Mouse (Mus musculus): ENCODE results near the gene Gpr108. TPM values are rescaled to one million over a fixed set of nuclear protein-coding genes. Genes with fewer than 3 reads are reported as not detected.

The Gpr108 gene
- polyA plus RNA-seq, 1 experiment, result 46.5 TPM

GRCm38 (mm10) chr17:57271301-57271700 lies 23.1 kb upstream of the Gpr108 start:
- TF ChIP-seq POLR2A (IDR thresholded peaks at IDR 0.05; ENCODE audit: low read depth, low read length) (no peak), CTCF (IDR thresholded peaks at IDR 0.05; ENCODE audit: extremely low read depth, insufficient read length, insufficient replicate concordance, low read depth, low read length) (no peak)
- Histone ChIP-seq H3K27me3 (ENCODE audit: control insufficient read depth, insufficient read depth, low read length) (no peaks in the 10 kb centered on the region), H3K4me3 (ENCODE audit: low read depth, low read length) (no peak overlapping the region), H3K27ac (ENCODE audit: insufficient read depth, low read depth, low read length) (no peak overlapping the region), H3K36me3 (ENCODE audit: control insufficient read depth, insufficient read depth, low read length) (no peaks in the 10 kb centered on the region), H3K4me1 (ENCODE audit: control insufficient read depth, insufficient read depth, insufficient read length, low read length) (0 out of 2 replicates have a peak, but pooled peaks cover 5% of the 10 kb centered on the region)
- 63% methylated on average over 9 of the region's 9 CpGs for WGBS

- H3K27ac ChIP-seq (ENCODE audit: insufficient read depth, low read depth, low read length), result no peak overlapping the region
- 81% methylated on average over 6 of the region's 6 CpGs for WGBS
- H3K4me1 ChIP-seq (ENCODE audit: control insufficient read depth, insufficient read depth, insufficient read length, low read length), result peaks cover 19% of the 10 kb centered on the region
- H3K36me3 ChIP-seq (ENCODE audit: control insufficient read depth, insufficient read depth, low read length), result peaks cover 6% of the 10 kb centered on the region
- H3K27me3 ChIP-seq (ENCODE audit: control insufficient read depth, insufficient read depth, low read length), result no peaks in the 10 kb centered on the region
- no peak for TF ChIP-seq POLR2A (IDR thresholded peaks at IDR 0.05; ENCODE audit: low read depth, low read length)
- TF ChIP-seq CTCF (IDR thresholded peaks at IDR 0.05; ENCODE audit: extremely low read depth, insufficient read length, insufficient replicate concordance, low read depth, low read length), result no peak
- no peak overlapping the region for H3K4me3 ChIP-seq (ENCODE audit: low read depth, low read length)
These were observed 19.4 kb upstream of the Gpr108 start for GRCm38 (mm10) chr17:57267556-57268126.

GRCm38 (mm10) chr17:57264972-57265945 lies 17.0 kb upstream of the Gpr108 start:
- peak overlapping the region; percentile 23 for H3K4me3 ChIP-seq (ENCODE audit: low read depth, low read length)
- H3K36me3 ChIP-seq (ENCODE audit: control insufficient read depth, insufficient read depth, low read length), result peaks cover 26% of the 10 kb centered on the region
- TF ChIP-seq POLR2A (IDR thresholded peaks at IDR 0.05; ENCODE audit: low read depth, low read length) (peak; percentile 66), CTCF (IDR thresholded peaks at IDR 0.05; ENCODE audit: extremely low read depth, insufficient read length, insufficient replicate concordance, low read depth, low read length) (peak; percentile 28; the same call in 1 of the 2 replicates)
- 36% methylated on average over 22 of the region's 22 CpGs for WGBS
- peaks cover 19% of the 10 kb centered on the region for H3K4me1 ChIP-seq (ENCODE audit: control insufficient read depth, insufficient read depth, insufficient read length, low read length)
- H3K27ac ChIP-seq (ENCODE audit: insufficient read depth, low read depth, low read length), result peak overlapping the region; percentile 90
- no peaks in the 10 kb centered on the region for H3K27me3 ChIP-seq (ENCODE audit: control insufficient read depth, insufficient read depth, low read length)

- Histone ChIP-seq H3K4me3 (ENCODE audit: low read depth, low read length) (no peak overlapping the region; the same call in 1 of the 2 replicates), H3K4me1 (ENCODE audit: control insufficient read depth, insufficient read depth, insufficient read length, low read length) (peaks cover 19% of the 10 kb centered on the region), H3K27ac (ENCODE audit: insufficient read depth, low read depth, low read length) (peak overlapping the region; percentile 90), H3K27me3 (ENCODE audit: control insufficient read depth, insufficient read depth, low read length) (no peaks in the 10 kb centered on the region), H3K36me3 (ENCODE audit: control insufficient read depth, insufficient read depth, low read length) (peaks cover 33% of the 10 kb centered on the region)
- no peak for TF ChIP-seq CTCF (IDR thresholded peaks at IDR 0.05; ENCODE audit: extremely low read depth, insufficient read length, insufficient replicate concordance, low read depth, low read length)
- no peak for TF ChIP-seq POLR2A (IDR thresholded peaks at IDR 0.05; ENCODE audit: low read depth, low read length)
- WGBS, result 64% methylated on average over 2 of the region's 2 CpGs
These were observed 15.9 kb upstream of the Gpr108 start for GRCm38 (mm10) chr17:57264164-57264563.

- Histone ChIP-seq H3K4me1 (ENCODE audit: control insufficient read depth, insufficient read depth, insufficient read length, low read length) (peaks cover 19% of the 10 kb centered on the region), H3K4me3 (ENCODE audit: low read depth, low read length) (no peak overlapping the region), H3K36me3 (ENCODE audit: control insufficient read depth, insufficient read depth, low read length) (peaks cover 40% of the 10 kb centered on the region), H3K27me3 (ENCODE audit: control insufficient read depth, insufficient read depth, low read length) (no peaks in the 10 kb centered on the region), H3K27ac (ENCODE audit: insufficient read depth, low read depth, low read length) (no peak overlapping the region)
- no peak for TF ChIP-seq CTCF (IDR thresholded peaks at IDR 0.05; ENCODE audit: extremely low read depth, insufficient read length, insufficient replicate concordance, low read depth, low read length)
- no peak for TF ChIP-seq POLR2A (IDR thresholded peaks at IDR 0.05; ENCODE audit: low read depth, low read length)
- 89% methylated on average over 17 of the region's 17 CpGs for WGBS
These were observed 14.8 kb upstream of the Gpr108 start for GRCm38 (mm10) chr17:57262901-57263550.

- Histone ChIP-seq H3K36me3 (ENCODE audit: control insufficient read depth, insufficient read depth, low read length) (peaks cover 50% of the 10 kb centered on the region), H3K4me3 (ENCODE audit: low read depth, low read length) (no peak overlapping the region), H3K4me1 (ENCODE audit: control insufficient read depth, insufficient read depth, insufficient read length, low read length) (peaks cover 19% of the 10 kb centered on the region), H3K27ac (ENCODE audit: insufficient read depth, low read depth, low read length) (no peak overlapping the region), H3K27me3 (ENCODE audit: control insufficient read depth, insufficient read depth, low read length) (no peaks in the 10 kb centered on the region)
- 28% methylated on average over 1 of the region's 1 CpGs for WGBS
- TF ChIP-seq CTCF (IDR thresholded peaks at IDR 0.05; ENCODE audit: extremely low read depth, insufficient read length, insufficient replicate concordance, low read depth, low read length), result no peak
- TF ChIP-seq POLR2A (IDR thresholded peaks at IDR 0.05; ENCODE audit: low read depth, low read length), result no peak
These were observed 13.6 kb upstream of the Gpr108 start for GRCm38 (mm10) chr17:57261796-57262195.
